Mouse (Mus musculus): ENCODE data around the gene Myog. TPM values are rescaled to one million over a fixed set of nuclear protein-coding genes. Genes with fewer than 3 reads are reported as not detected.

The Myog gene
- polyA plus RNA-seq, 1 experiment = 0.43 TPM

GRCm38 (mm10) chr1:134335924-134336810 is 46.4 kb downstream of the Myog start:
- no peak for DNase-seq
- TF ChIP-seq POLR2A (IDR thresholded peaks at IDR 0.05; ENCODE audit: control insufficient read depth, extremely low read depth, insufficient read depth, low read length, poor library complexity) (no peak), CTCF (IDR thresholded peaks at IDR 0.05; ENCODE audit: borderline replicate concordance, control insufficient read depth, extremely low read depth, insufficient read depth, low read length, poor library complexity) (no peak)
- Histone ChIP-seq H3K27me3 (ENCODE audit: control insufficient read depth, insufficient read depth, low read length) (no peaks in the 10 kb centered on the region), H3K27ac (ENCODE audit: control insufficient read depth, insufficient read depth, low read length) (no peak overlapping the region), H3K36me3 (ENCODE audit: control insufficient read depth, insufficient read depth, low read length) (no peaks in the 10 kb centered on the region), H3K4me3 (ENCODE audit: control insufficient read depth, insufficient read depth, low read length) (no peak overlapping the region), H3K4me1 (replicated peaks; ENCODE audit: control insufficient read depth, insufficient read depth, low read length) (peaks cover 44% of the 10 kb centered on the region)
- 90% methylated on average over 12 of the region's 12 CpGs for WGBS

GRCm38 (mm10) chr1:134336958-134337710 is 47.3 kb downstream of the Myog start:
- WGBS = 15% methylated on average over 11 of the region's 11 CpGs
- no peak overlapping the region for H3K4me3 ChIP-seq (ENCODE audit: control insufficient read depth, insufficient read depth, low read length)
- no peak for DNase-seq
- H3K27me3 ChIP-seq (ENCODE audit: control insufficient read depth, insufficient read depth, low read length) = no peaks in the 10 kb centered on the region
- TF ChIP-seq CTCF (IDR thresholded peaks at IDR 0.05; ENCODE audit: borderline replicate concordance, control insufficient read depth, extremely low read depth, insufficient read depth, low read length, poor library complexity) = no peak
- no peak for TF ChIP-seq POLR2A (IDR thresholded peaks at IDR 0.05; ENCODE audit: control insufficient read depth, extremely low read depth, insufficient read depth, low read length, poor library complexity)
- H3K27ac ChIP-seq (ENCODE audit: control insufficient read depth, insufficient read depth, low read length) = no peak overlapping the region
- H3K36me3 ChIP-seq (ENCODE audit: control insufficient read depth, insufficient read depth, low read length) = no peaks in the 10 kb centered on the region
- H3K4me1 ChIP-seq (replicated peaks; ENCODE audit: control insufficient read depth, insufficient read depth, low read length) = peaks cover 42% of the 10 kb centered on the region

DNA sequence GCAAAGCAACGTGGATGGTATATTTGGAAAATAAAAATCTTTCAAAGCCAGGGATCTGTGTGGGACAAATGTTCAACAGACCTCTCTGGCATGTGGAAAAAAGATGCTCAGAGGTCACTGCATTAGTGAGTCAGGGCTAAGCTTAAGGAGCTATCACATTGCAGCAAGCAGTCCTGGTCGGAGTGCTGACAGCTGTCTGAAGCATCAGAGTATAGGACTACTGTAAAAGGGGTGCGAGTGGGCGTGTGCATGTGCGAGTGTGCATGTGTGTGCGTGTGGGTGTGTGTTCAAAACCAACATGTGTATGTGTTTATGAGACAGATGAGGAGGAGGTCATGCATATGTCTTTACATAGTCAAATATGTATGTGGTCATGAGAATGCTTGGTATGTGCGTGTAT is 49.4 kb downstream of the Myog start:
- Histone ChIP-seq H3K36me3 (ENCODE audit: control insufficient read depth, insufficient read depth, low read length) (no peaks in the 10 kb centered on the region), H3K4me1 (replicated peaks; ENCODE audit: control insufficient read depth, insufficient read depth, low read length) (peaks cover 30% of the 10 kb centered on the region), H3K27me3 (ENCODE audit: control insufficient read depth, insufficient read depth, low read length) (no peaks in the 10 kb centered on the region), H3K4me3 (ENCODE audit: control insufficient read depth, insufficient read depth, low read length) (no peak overlapping the region), H3K27ac (ENCODE audit: control insufficient read depth, insufficient read depth, low read length) (no peak overlapping the region)
- no peak for TF ChIP-seq POLR2A (IDR thresholded peaks at IDR 0.05; ENCODE audit: control insufficient read depth, extremely low read depth, insufficient read depth, low read length, poor library complexity)
- no peak for TF ChIP-seq CTCF (IDR thresholded peaks at IDR 0.05; ENCODE audit: borderline replicate concordance, control insufficient read depth, extremely low read depth, insufficient read depth, low read length, poor library complexity)
- WGBS = 96% methylated on average over 7 of the region's 7 CpGs
- DNase-seq = no peak

DNA sequence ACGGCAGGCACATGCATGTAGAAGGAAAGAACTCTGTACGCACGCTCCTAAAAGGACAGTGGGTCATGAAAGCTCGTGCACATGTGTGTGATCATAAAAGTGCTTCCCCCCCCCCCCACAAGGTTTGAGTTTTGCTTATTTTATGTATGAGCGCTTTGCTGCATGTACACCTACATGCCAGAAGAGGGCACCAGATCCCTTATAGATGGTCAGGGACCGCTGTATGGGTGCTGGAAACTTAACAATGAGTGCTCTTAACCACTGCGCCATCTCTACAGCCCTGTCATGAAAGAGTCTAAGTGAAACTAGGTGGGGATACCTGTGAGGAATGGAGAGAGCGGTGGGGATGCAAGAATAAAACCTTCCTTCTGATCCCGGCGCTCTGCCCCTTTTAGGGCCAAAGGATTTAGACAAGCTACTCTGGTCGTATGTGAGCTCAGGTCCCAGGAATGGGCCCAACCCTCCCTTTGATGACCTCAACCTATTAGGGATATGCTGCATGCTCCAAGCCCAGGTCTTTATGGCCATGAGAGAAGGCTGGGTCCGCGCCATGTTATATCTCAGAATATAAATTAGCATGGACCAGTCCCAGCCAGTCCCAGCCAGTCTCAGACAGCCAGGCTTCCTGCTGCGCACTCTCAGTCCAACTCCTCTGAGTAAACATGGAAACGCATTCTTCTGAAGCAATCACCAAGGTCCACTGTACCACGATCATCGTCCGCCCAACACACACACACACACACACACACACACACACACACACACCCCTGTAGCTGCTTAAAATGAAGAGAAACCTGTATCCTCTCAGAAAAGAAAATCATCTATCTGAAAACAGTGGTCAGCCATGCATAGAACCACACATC is 50.2 kb downstream of the Myog start:
- Histone ChIP-seq H3K4me3 (ENCODE audit: control insufficient read depth, insufficient read depth, low read length) (no peak overlapping the region), H3K4me1 (replicated peaks; ENCODE audit: control insufficient read depth, insufficient read depth, low read length) (peaks cover 31% of the 10 kb centered on the region)
- 96% methylated on average over 18 of the region's 18 CpGs for WGBS

GRCm38 (mm10) chr1:134341641-134342277 is 52.0 kb downstream of the Myog start:
- WGBS = 89% methylated on average over 5 of the region's 5 CpGs
- H3K36me3 ChIP-seq (ENCODE audit: control insufficient read depth, insufficient read depth, low read length) = no peaks in the 10 kb centered on the region
- peaks cover 16% of the 10 kb centered on the region for H3K4me1 ChIP-seq (replicated peaks; ENCODE audit: control insufficient read depth, insufficient read depth, low read length)
- DNase-seq = no peak
- H3K27ac ChIP-seq (ENCODE audit: control insufficient read depth, insufficient read depth, low read length) = no peak overlapping the region
- no peak overlapping the region for H3K4me3 ChIP-seq (ENCODE audit: control insufficient read depth, insufficient read depth, low read length)
- no peak for TF ChIP-seq POLR2A (IDR thresholded peaks at IDR 0.05; ENCODE audit: control insufficient read depth, extremely low read depth, insufficient read depth, low read length, poor library complexity)
- no peak for TF ChIP-seq CTCF (IDR thresholded peaks at IDR 0.05; ENCODE audit: borderline replicate concordance, control insufficient read depth, extremely low read depth, insufficient read depth, low read length, poor library complexity)
- H3K27me3 ChIP-seq (ENCODE audit: control insufficient read depth, insufficient read depth, low read length) = no peaks in the 10 kb centered on the region; the same call in 1 of the 2 replicates

More for the DNA sequence above, 50.2 kb downstream of the Myog start:
- TF ChIP-seq CTCF (IDR thresholded peaks at IDR 0.05; ENCODE audit: borderline replicate concordance, control insufficient read depth, extremely low read depth, insufficient read depth, low read length, poor library complexity) (no peak), POLR2A (IDR thresholded peaks at IDR 0.05; ENCODE audit: control insufficient read depth, extremely low read depth, insufficient read depth, low read length, poor library complexity) (no peak)
- DNase-seq = no peak
- Histone ChIP-seq H3K27me3 (ENCODE audit: control insufficient read depth, insufficient read depth, low read length) (no peaks in the 10 kb centered on the region; the same call in 1 of the 2 replicates), H3K36me3 (ENCODE audit: control insufficient read depth, insufficient read depth, low read length) (no peaks in the 10 kb centered on the region), H3K27ac (ENCODE audit: control insufficient read depth, insufficient read depth, low read length) (no peak overlapping the region)

Other genes starting within 250 kb of the Myog start
- 432 and 481 TPM in 2 replicates for gene Btg2, start 210.9 kb upstream of the Myog start, polyA plus RNA-seq (2012; rRNA removed)
- gene Chit1, start 178.7 kb upstream of the Myog start, polyA plus RNA-seq (2012; rRNA removed) = 0.54 and 0.78 TPM in 2 replicates
- gene Chil1, start 107.8 kb upstream of the Myog start, polyA plus RNA-seq (2012; rRNA removed) = 9.0 and 9.5 TPM in 2 replicates
- gene Mybph, start 96.5 kb upstream of the Myog start, polyA plus RNA-seq (2012; rRNA removed) = 0.33 and 0.35 TPM in 2 replicates
- 6.2 and 6.3 TPM in 2 replicates for gene Adora1, start 54.6 kb upstream of the Myog start, polyA plus RNA-seq (2012; rRNA removed)
- 13.6 and 17.2 TPM in 2 replicates for gene Ppfia4, start 42.9 kb downstream of the Myog start, polyA plus RNA-seq (2012; rRNA removed)
- 85.4 and 98.5 TPM in 2 replicates for gene Tmem183a, start 72.0 kb downstream of the Myog start, polyA plus RNA-seq (2012; rRNA removed)
- gene 4933406M09Rik, start 96.0 kb downstream of the Myog start, polyA plus RNA-seq (2012; rRNA removed) = not detected in 2 replicates
- 44.9 and 47.2 TPM in 2 replicates for gene Cyb5r1, start 115.6 kb downstream of the Myog start, polyA plus RNA-seq (2012; rRNA removed)
- gene Adipor1, start 125.4 kb downstream of the Myog start, polyA plus RNA-seq (2012; rRNA removed) = 92.2 and 94.0 TPM in 2 replicates
- gene Klhl12, start 165.5 kb downstream of the Myog start, polyA plus RNA-seq (2012; rRNA removed) = 7.7 and 7.9 TPM in 2 replicates
- gene Rabif, start 204.7 kb downstream of the Myog start, polyA plus RNA-seq (2012; rRNA removed) = 24.8 and 25.0 TPM in 2 replicates

All from thymus, adult 2 months (tissue).